Mouse (Mus musculus) bone marrow macrophage, adult 2 months (primary cell): ENCODE data around the gene Nf1.

Source experiments
- CTCF ChIP-seq: IDR thresholded peaks from 2 replicates; pipeline ENCODE4 v1.5.1; 2012; ENCODE audit warnings: low read depth, mild to moderate bottlenecking, low read length, moderate library complexity
- POLR2A ChIP-seq: IDR thresholded peaks from 2 replicates; pipeline ENCODE4 v1.6.1; 2012; ENCODE audit warnings: mild to moderate bottlenecking, low read depth, low read length, borderline replicate concordance

- TF ChIP-seq CTCF (no peak), POLR2A (no peak)
These were observed 872 bp upstream of the Nf1 start for GRCm38 (mm10) chr11:79338621-79339020.
